Mouse (Mus musculus): ENCODE data around the gene Lmtk3.

The Lmtk3 gene

DNA sequence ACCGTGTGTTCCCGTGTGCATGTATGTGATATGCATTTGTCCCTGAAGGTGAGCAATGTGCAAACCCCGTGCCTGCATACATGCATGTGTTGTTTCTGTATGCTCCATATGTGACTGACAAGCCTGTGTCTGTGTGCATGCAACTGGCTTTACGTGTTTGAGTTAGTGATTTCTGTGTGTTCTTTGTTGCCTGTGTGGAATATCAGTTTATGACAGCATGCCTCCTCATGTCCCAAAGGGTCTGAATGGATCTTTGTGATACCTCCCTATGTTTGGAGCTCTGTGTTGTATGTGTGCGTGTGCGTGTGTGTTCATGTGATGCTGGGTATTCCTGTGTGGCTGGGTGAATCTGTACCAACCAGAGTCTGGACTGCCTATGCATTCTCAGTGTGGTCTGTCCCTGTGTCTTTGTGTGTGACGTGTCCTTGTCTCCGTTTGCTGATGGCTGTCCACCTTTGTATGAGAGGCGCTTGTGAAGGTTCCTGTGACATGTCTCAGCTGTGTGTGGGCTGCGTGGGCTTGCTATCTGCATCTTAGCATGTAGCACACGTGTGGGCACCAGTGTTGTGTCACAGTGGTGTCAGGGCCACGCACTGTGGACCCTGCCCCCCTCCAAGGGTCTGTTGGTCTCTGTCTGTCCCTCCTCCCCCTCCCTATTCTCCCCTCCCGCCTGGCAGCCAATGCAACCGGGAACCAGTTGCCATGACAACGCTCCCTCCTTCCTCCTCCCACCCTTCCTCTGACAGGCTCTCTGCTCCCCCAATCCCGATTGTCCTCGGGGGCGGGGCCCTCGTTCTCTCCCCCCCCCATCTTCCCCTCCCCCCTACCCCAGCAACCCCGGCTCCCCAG lies 1.2 kb downstream of the Lmtk3 start, which contains the start of gene Sult2b1:
Sult2b1 (minus strand) TSS at position 146 of the 849 bp plus-strand sequence.
- DNase-seq (ENCODE audit: low read depth): no peak

DNA sequence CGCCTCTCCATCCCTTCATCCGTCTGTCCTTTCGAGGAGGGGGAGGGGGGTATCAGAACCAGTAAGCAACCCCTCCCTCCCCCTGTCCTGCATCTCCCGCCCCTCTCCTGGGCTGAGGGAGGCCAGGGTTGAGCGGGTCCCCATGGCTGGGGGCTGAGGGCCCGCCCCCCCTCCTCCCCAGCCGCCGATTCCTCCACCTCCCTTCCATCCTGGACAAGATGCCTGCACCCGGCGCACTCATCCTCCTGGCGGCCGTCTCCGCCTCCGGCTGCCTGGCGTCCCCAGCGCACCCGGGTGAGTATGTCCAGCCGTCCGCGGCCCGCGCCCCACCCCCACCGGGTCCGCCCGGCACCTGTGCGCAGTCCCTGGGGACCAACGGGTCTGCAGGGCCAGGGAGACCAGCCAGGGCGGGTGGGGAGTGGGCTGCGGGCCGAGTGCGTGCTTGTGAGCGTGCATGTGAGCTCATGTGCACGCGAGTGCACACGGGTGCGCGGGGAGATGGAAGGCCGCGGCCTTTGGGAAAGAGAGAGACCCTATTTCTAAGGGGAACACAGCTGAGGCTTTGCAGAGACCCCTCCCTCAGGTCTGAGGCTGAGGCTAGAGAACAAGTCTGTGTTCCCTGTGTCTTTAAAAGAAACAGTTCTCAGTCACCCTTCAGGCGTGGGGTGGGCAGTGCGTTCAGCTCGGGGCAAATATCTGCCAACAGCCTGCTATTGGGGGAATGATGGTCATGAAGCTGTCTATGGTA lies 2.0 kb downstream of the Lmtk3 start:
- no peak for DNase-seq (ENCODE audit: low read depth)

DNA sequence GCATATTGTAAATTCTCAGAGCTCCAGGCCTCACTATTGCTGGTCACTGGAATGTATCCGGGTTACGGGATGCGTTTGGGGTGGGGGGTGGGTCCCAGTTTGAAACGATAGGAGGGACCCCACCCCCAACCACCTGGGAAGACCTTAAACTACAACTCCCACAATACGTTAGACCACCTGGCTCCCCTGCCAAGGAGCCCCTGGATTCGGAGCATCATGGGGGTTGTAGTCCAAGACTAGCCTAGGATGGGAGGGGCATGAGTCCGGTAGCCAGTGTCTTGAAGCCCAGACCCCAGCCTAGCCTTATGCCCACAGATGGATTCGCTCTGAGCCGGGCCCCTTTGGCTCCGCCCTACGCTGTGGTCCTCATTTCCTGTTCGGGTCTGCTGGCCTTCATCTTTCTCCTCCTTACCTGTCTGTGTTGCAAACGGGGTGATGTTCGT lies 2.6 kb downstream of the Lmtk3 start:
- DNase-seq (ENCODE audit: low read depth): no peak

GRCm38 (mm10) chr7:45786661-45787413 lies 3.3 kb downstream of the Lmtk3 start:
- no peak for DNase-seq (ENCODE audit: low read depth)

- no peak for DNase-seq (ENCODE audit: low read depth)
Observed at GRCm38 (mm10) chr7:45787642-45788041, 4.1 kb downstream of the Lmtk3 start.

- no peak for DNase-seq (ENCODE audit: low read depth)
Observed at GRCm38 (mm10) chr7:45790721-45791120, 7.2 kb downstream of the Lmtk3 start.

- DNase-seq (ENCODE audit: low read depth): no peak
Observed at GRCm38 (mm10) chr7:45791756-45792490, 8.4 kb downstream of the Lmtk3 start.

GRCm38 (mm10) chr7:45793240-45793639 lies 9.7 kb downstream of the Lmtk3 start:
- no peak for DNase-seq (ENCODE audit: low read depth)

GRCm38 (mm10) chr7:45793969-45794585 lies 10.5 kb downstream of the Lmtk3 start:
- DNase-seq (ENCODE audit: low read depth): no peak

GRCm38 (mm10) chr7:45794971-45795370 lies 11.4 kb downstream of the Lmtk3 start:
- no peak for DNase-seq (ENCODE audit: low read depth)

- DNase-seq (ENCODE audit: low read depth): no peak
Observed at GRCm38 (mm10) chr7:45796950-45797349, 13.4 kb downstream of the Lmtk3 start.

DNA sequence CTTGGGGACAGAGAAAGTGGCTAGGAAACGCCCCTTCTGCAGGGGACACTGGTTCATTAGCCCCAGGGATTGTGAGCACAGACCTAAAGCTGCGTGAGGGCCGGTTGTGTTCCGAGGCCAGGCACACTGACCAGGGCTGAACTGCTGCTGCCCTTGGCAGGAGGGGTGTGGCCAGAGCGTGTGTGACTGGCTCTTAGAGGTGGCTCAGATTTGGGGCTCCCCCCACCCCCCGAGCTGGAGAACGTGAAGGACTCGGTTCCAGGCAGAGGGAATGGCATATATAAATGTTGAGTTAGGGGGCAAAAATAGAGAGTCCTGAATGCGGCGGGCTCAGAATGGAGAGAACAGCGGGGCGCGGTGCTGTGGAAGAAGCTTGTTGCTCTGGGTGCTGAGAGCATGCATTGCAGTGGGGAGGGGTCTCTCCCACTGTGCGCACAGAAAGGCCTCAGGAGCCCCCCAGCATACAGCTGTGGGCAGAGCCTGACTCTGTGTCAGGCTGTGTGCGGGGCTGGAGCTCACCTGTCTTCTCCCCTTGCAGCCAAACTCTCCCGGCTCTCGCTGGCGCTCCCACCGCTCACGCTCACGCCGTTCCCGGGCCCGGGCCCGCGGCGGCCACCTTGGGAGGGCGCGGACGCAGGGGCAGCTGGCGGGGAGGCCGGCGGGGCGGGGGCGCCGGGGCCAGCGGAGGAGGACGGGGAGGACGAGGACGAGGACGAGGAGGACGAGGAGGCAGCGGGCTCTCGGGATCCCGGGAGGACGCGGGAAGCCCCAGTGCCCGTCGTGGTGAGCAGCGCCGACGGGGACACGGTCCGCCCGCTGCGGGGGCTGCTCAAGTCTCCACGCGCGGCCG lies 14.3 kb downstream of the Lmtk3 start:
- DNase-seq (ENCODE audit: low read depth): no peak

DNA sequence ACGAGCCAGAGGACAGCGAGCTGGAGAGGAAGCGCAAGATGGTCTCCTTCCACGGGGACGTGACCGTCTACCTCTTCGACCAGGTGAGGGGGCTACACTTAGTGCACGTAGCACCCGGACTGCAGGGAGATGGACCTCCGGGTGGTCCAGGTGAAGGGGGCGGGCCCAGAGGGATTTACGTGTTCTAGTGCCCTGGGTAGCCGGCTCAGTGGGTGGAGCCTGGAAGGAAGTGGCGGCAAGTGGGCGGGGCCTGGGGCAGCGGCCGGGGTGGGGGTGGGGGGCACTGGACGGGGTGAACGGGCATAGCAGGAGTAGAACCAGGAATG lies 14.9 kb downstream of the Lmtk3 start:
- no peak for DNase-seq (ENCODE audit: low read depth)

DNA sequence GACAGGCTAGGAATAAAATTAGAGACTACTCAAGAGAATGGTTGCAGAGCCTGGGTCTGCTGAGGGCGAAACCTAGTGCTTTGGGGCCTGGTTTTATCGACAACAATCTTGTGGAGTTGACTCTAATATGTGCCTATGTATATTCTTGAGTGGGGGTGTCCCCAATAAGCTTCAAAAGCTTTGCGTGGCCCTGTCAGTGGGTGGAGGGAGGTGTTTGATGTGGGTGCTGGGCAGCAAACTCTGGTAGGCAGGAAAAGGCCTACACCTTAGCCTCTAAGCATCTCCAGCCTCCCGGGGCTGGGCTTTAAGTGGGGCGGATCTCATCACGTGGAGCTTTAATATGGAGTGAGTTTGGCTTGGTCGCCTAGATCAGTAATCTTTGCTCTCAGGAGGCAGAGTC lies 15.4 kb downstream of the Lmtk3 start:
- DNase-seq (ENCODE audit: low read depth): no peak

GRCm38 (mm10) chr7:45800001-45800400 lies 16.5 kb downstream of the Lmtk3 start:
- no peak for DNase-seq (ENCODE audit: low read depth)

GRCm38 (mm10) chr7:45800546-45801204 lies 17.1 kb downstream of the Lmtk3 start:
- DNase-seq (ENCODE audit: low read depth): peak; percentile 82

- DNase-seq (ENCODE audit: low read depth): peak; percentile 93
Observed at GRCm38 (mm10) chr7:45801348-45801747, 17.8 kb downstream of the Lmtk3 start.

GRCm38 (mm10) chr7:45802551-45802950 lies 19.0 kb downstream of the Lmtk3 start:
- peak; percentile 38 for DNase-seq (ENCODE audit: low read depth)

DNA sequence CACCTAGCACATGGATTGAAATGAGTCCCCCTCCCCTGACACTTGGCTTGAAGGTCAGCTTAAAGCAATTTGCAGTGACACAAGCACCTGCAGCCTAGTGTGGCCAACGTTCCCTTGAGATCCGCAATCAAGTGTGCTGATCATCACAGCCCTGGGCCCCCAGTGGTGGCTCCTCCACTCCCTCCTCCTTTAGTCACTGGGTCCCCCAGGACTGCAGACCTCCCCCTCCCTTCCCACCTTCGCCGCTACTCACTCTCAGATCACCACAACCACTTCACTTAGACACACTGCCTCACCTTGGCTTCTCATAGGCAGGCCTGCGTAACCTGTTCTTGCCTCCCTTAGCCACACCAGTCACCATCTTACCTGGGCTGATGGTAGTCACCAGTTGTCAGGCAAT lies 22.4 kb downstream of the Lmtk3 start:
- no peak for DNase-seq (ENCODE audit: low read depth)

GRCm38 (mm10) chr7:45808471-45808870 lies 24.9 kb downstream of the Lmtk3 start:
- no peak for DNase-seq (ENCODE audit: low read depth)
